Comparison of ENCODE assay signal across 8 mouse cellular contexts in genomic region chr5:122731321-122731720, GRCm38 (mm10). TPM values are rescaled to one million over a fixed set of nuclear protein-coding genes. Genes with fewer than 3 reads are reported as not detected.
DNase-seq lines count a peak whose midpoint lies in the region; ATAC-seq and TF ChIP-seq lines count a peak whose summit lies in the region.

No protein-coding gene starts in this region.

- H3K4me1 ChIP-seq in heart, embryonic 13.5 days = peaks cover 25% of the 10 kb centered on the region
- peaks cover 5% of the 10 kb centered on the region; the same call in 1 of the 2 replicates for H3K4me1 ChIP-seq in lung, adult 2 months (ENCODE audit: control insufficient read depth, insufficient read depth, low read length)

- TF ChIP-seq CTCF in Patski (IDR thresholded peaks at IDR 0.05) = no peak
- TF ChIP-seq CTCF in lung, adult 2 months (IDR thresholded peaks at IDR 0.05; ENCODE audit: insufficient read depth, low read length) = peak; percentile 92

- WGBS in heart, embryonic 13.5 days = 68% methylated on average over 8 of the region's 8 CpGs
- 59% methylated on average over 8 of the region's 8 CpGs for WGBS in lung, adult 2 months

- H3K27ac ChIP-seq in heart, embryonic 13.5 days (replicated peaks) = peak overlapping the region; percentile 77

- POLR2A ChIA-PET in Patski (lab: Charles Lee) = interaction anchor here (0.6 kb wide), 1 partner anchor 184 kb away, joined by 3 read pairs; no protein-coding TSS in a partner anchor

- peak; percentile 88 to 89 for DNase-seq in B cell, adult 2 months
- peak; percentile 20 for DNase-seq in Patski (ENCODE audit: low read depth, low spot score)
- peak; percentile 46 for DNase-seq in embryo, embryonic 11 days
- DNase-seq in layer of hippocampus, adult 18-20 months (ENCODE audit: low spot score in 2 of 2) = peak; percentile 18 to 73
- peak; percentile 78 for DNase-seq in lung, adult 2 months
- peak; percentile 58 for DNase-seq in right cerebral cortex, postnatal 14 days
- peak; percentile 63 for DNase-seq in yolk sac, embryonic 10.5 days (ENCODE audit: low spot score)

- no peaks in the 10 kb centered on the region for H3K27me3 ChIP-seq in Patski
- H3K27me3 ChIP-seq in heart, embryonic 13.5 days (replicated peaks) = no peaks in the 10 kb centered on the region

- no peak overlapping the region for H3K4me3 ChIP-seq in heart, embryonic 13.5 days
- H3K4me3 ChIP-seq in lung, adult 2 months (replicated peaks; ENCODE audit: extremely low read depth, low read depth, low read length) = no peak overlapping the region

- H3K36me3 ChIP-seq in heart, embryonic 13.5 days = peaks cover 21% of the 10 kb centered on the region

- in situ Hi-C loops in Patski (cut with MboI; ENCODE audit: low pct_unique_long_range_greater_than_20kb) = no loop called here

- TF ChIP-seq POLR2A in lung, adult 2 months (IDR thresholded peaks at IDR 0.05; ENCODE audit: borderline replicate concordance, extremely low read depth, low read depth, low read length) = no peak

- no peak overlapping the region for H3K9ac ChIP-seq in heart, embryonic 13.5 days

- CTCF ChIA-PET in Patski (lab: Charles Lee) = interaction anchor here (0.8 to 1.9 kb wide), 7 partner anchors 8 to 40 kb away, joined by 3 to 6 read pairs (median 3); no protein-coding TSS in a partner anchor

- no peak for ATAC-seq in Patski
- ATAC-seq in heart, embryonic 13.5 days (ENCODE audit: extremely low read depth, insufficient number of reproducible peaks, low FRiP score, low TSS enrichment) = no peak

- no peak overlapping the region for H3K4me2 ChIP-seq in heart, embryonic 13.5 days

- H3K9me3 ChIP-seq in heart, embryonic 13.5 days = no peaks in the 10 kb centered on the region

RNA-seq across cellular contexts. Expression of gene P2rx4, which starts 24.0 kb away (rescaled TPM):
- polyA plus RNA-seq in Patski (2021) = 95.2 TPM
- polyA plus RNA-seq in heart, embryonic 13.5 days (2015; fragmentation: Nextera tagmentation; extraction: Ambion mirVana) = 14.4 and 18.8 TPM in 2 replicates
- total RNA-seq in layer of hippocampus, adult 18-20 months (2021) = 10 to 100 TPM; 12.6 to 15.0 TPM
- polyA plus RNA-seq in lung, adult 2 months (2012; rRNA removed) = 87.8 and 112 TPM in 2 replicates

RNA-seq across cellular contexts. Expression of gene Camkk2, which starts 47.9 kb away (rescaled TPM):
- polyA plus RNA-seq in Patski (2021) = 42.8 TPM
- polyA plus RNA-seq in heart, embryonic 13.5 days (2015; fragmentation: Nextera tagmentation; extraction: Ambion mirVana) = 14.0 and 14.5 TPM in 2 replicates
- total RNA-seq in layer of hippocampus, adult 18-20 months (2021) = 100 to 1,000 TPM in 1 of 2 experiments, 10 to 100 TPM in 1; 94.9 to 103 TPM
- polyA plus RNA-seq in lung, adult 2 months (2012; rRNA removed) = 33.3 and 35.6 TPM in 2 replicates

Comparison
In these comparisons a context has a peak if more than half of its experiments do, and no peak if none do; other contexts are left out.
1. DNase-seq: peak in every context shown above with its lines; median percentile 88 in B cell, adult 2 months; 78 in lung, adult 2 months; 63 in yolk sac, embryonic 10.5 days; 58 in right cerebral cortex, postnatal 14 days; 46 in embryo, embryonic 11 days; 46 in layer of hippocampus, adult 18-20 months; 20 in Patski.